Mouse (Mus musculus) midbrain, embryonic 14.5 days (tissue): Measurements from ENCODE around the gene Pax1. TPM values are rescaled to one million over a fixed set of nuclear protein-coding genes. Genes with fewer than 3 reads are reported as not detected.

Source experiments
- ATAC-seq: fragments of 200-750 bp; cut with Nextera tagmentation; 2 replicates; pipeline ENCODE4 v1.8.0; 2017; ENCODE audit warnings: moderate number of reproducible peaks, moderate library complexity; ENCODE audit not compliant: low FRiP score, low TSS enrichment
- DNase-seq: peaks from one replicate; pipeline ENCODE4 v3.0.0-alpha.2; 2015
- H3K27ac ChIP-seq: fragments of 300-500 bp; sonication (generic); replicated peaks from 2 replicates; pipeline ENCODE4 v1.5.1; 2014; ENCODE audit warnings: mild to moderate bottlenecking, low read depth, low read length, moderate library complexity
- H3K27me3 ChIP-seq: fragments of 300-500 bp; sonication (generic); 2 replicates; pipeline ENCODE4 v1.6.1; 2014; ENCODE audit warnings: low read length, control low read depth, mixed read lengths; ENCODE audit not compliant: control insufficient read depth, insufficient read depth
- H3K36me3 ChIP-seq: fragments of 300-500 bp; sonication (generic); 2 replicates; pipeline ENCODE4 v1.6.1; 2014; ENCODE audit warnings: low read length, control low read depth; ENCODE audit not compliant: control insufficient read depth, insufficient read depth
- H3K4me1 ChIP-seq: fragments of 300-500 bp; sonication (generic); 2 replicates; pipeline ENCODE4 v1.6.1; 2014; ENCODE audit warnings: mild to moderate bottlenecking, antibody characterized with exemption, low read length, control low read depth; ENCODE audit not compliant: control insufficient read depth, insufficient read depth
- H3K4me2 ChIP-seq: fragments of 300-500 bp; sonication (generic); 2 replicates; pipeline ENCODE4 v1.6.1; 2014; ENCODE audit warnings: mild to moderate bottlenecking, low read length, moderate library complexity
- H3K4me3 ChIP-seq: fragments of 300-500 bp; sonication (generic); replicated peaks from 2 replicates; pipeline ENCODE4 v1.5.1; 2014; ENCODE audit warnings: low read depth, low read length
- H3K9ac ChIP-seq: fragments of 300-500 bp; sonication (generic); replicated peaks from 2 replicates; pipeline ENCODE4 v1.6.1; 2014; ENCODE audit warnings: mild to moderate bottlenecking, low read length, moderate library complexity
- H3K9me3 ChIP-seq: fragments of 300-500 bp; sonication (generic); 2 replicates; pipeline ENCODE4 v1.6.1; 2016; ENCODE audit warnings: low read length, control low read depth, mixed read lengths; ENCODE audit not compliant: control insufficient read depth
- WGBS: fragments of 180-500 bp; shearing (Covaris S2); extraction: QIAGEN DNeasy Blood & Tissue Kit; methylation state at CpG from one replicate; pipeline ENCODE4 v1.1.7; 2014; 5-methylcytosine and 5-hydroxymethylcytosine counted together
- polyA plus RNA-seq: library from polyadenylated mRNA; unstranded; fragments of >200 nt; fragmentation: Nextera tagmentation; extraction: Ambion mirVana; gene quantifications from 2 replicates; pipeline ENCODE4 v1.2.1, GENCODE M21; 2014

Gene Pax1
- polyA plus RNA-seq = not detected in 2 replicates

- DNase-seq = peak; percentile 41
- H3K9me3 ChIP-seq = no peaks in the 10 kb centered on the region
- ATAC-seq = no peak
- H3K27ac ChIP-seq = no peak within 1 kb of the TSS
- WGBS = under 1% methylated on average over 18 of the region's 18 CpGs
- peaks cover 98% of the 10 kb centered on the region for H3K27me3 ChIP-seq
- no peak within 1 kb of the TSS for H3K9ac ChIP-seq
- H3K36me3 ChIP-seq = no peaks in the 10 kb centered on the region
- no peak within 1 kb of the TSS for H3K4me2 ChIP-seq
- no peak within 1 kb of the TSS for H3K4me3 ChIP-seq
- H3K4me1 ChIP-seq = 0 out of 2 replicates have a peak, but pooled peaks cover 5% of the 10 kb centered on the region
These were observed at the start of gene Pax1 for GRCm38 (mm10) chr2:147361581-147361980. TSS of gene Pax1 (plus strand) at chr2:147361925.

GRCm38 (mm10) chr2:147321036-147321435 lies 40.7 kb upstream of the Pax1 start:
- H3K36me3 ChIP-seq = no peaks in the 10 kb centered on the region
- H3K27ac ChIP-seq = no peak overlapping the region
- H3K27me3 ChIP-seq = peaks cover 10% of the 10 kb centered on the region; the same call in 1 of the 2 replicates
- DNase-seq (peak; percentile 78), ATAC-seq (no peak)
- no peaks in the 10 kb centered on the region for H3K9me3 ChIP-seq
- WGBS = 15% methylated on average over 9 of the region's 9 CpGs
- H3K9ac ChIP-seq = no peak overlapping the region
- H3K4me1 ChIP-seq = no peaks in the 10 kb centered on the region
- H3K4me2 ChIP-seq = no peak overlapping the region
- no peak overlapping the region for H3K4me3 ChIP-seq

GRCm38 (mm10) chr2:147325178-147325577 lies 36.5 kb upstream of the Pax1 start:
- H3K4me1 ChIP-seq = no peaks in the 10 kb centered on the region
- H3K9ac ChIP-seq = no peak overlapping the region
- no peak overlapping the region for H3K4me2 ChIP-seq
- no peak overlapping the region for H3K27ac ChIP-seq
- no peaks in the 10 kb centered on the region for H3K36me3 ChIP-seq
- WGBS = 70% methylated on average over 2 of the region's 2 CpGs
- no peaks in the 10 kb centered on the region for H3K9me3 ChIP-seq
- ATAC-seq (no peak), DNase-seq (no peak)
- H3K27me3 ChIP-seq = peaks cover 10% of the 10 kb centered on the region; the same call in 1 of the 2 replicates
- no peak overlapping the region for H3K4me3 ChIP-seq

GRCm38 (mm10) chr2:147332731-147333130 lies 29.0 kb upstream of the Pax1 start:
- Histone ChIP-seq H3K9ac (no peak overlapping the region), H3K4me3 (no peak overlapping the region), H3K27me3 (no peaks in the 10 kb centered on the region), H3K4me2 (no peak overlapping the region), H3K9me3 (no peaks in the 10 kb centered on the region), H3K36me3 (no peaks in the 10 kb centered on the region), H3K4me1 (no peaks in the 10 kb centered on the region), H3K27ac (no peak overlapping the region)
- DNase-seq = no peak
- WGBS = 87% methylated on average over 2 of the region's 2 CpGs
- ATAC-seq = no peak

- no peak overlapping the region for H3K4me3 ChIP-seq
- ATAC-seq = no peak
- H3K9me3 ChIP-seq = no peaks in the 10 kb centered on the region
- no peak overlapping the region for H3K27ac ChIP-seq
- no peaks in the 10 kb centered on the region for H3K36me3 ChIP-seq
- no peak for DNase-seq
- no peaks in the 10 kb centered on the region for H3K4me1 ChIP-seq
- H3K9ac ChIP-seq = no peak overlapping the region
- H3K27me3 ChIP-seq = no peaks in the 10 kb centered on the region
- WGBS = 76% methylated on average over 15 of the region's 15 CpGs
- H3K4me2 ChIP-seq = no peak overlapping the region
These were observed 23.0 kb upstream of the Pax1 start for GRCm38 (mm10) chr2:147338729-147339128.

GRCm38 (mm10) chr2:147339796-147340195 lies 21.9 kb upstream of the Pax1 start:
- no peaks in the 10 kb centered on the region for H3K9me3 ChIP-seq
- no peaks in the 10 kb centered on the region for H3K36me3 ChIP-seq
- 55% methylated on average over 4 of the region's 4 CpGs for WGBS
- no peaks in the 10 kb centered on the region for H3K27me3 ChIP-seq
- ATAC-seq = no peak
- no peak overlapping the region for H3K9ac ChIP-seq
- H3K4me1 ChIP-seq = no peaks in the 10 kb centered on the region
- H3K4me3 ChIP-seq = no peak overlapping the region
- H3K4me2 ChIP-seq = no peak overlapping the region
- peak; percentile 26 for DNase-seq
- H3K27ac ChIP-seq = no peak overlapping the region

GRCm38 (mm10) chr2:147342198-147342597 lies 19.5 kb upstream of the Pax1 start:
- Histone ChIP-seq H3K4me1 (no peaks in the 10 kb centered on the region), H3K9ac (no peak overlapping the region), H3K36me3 (no peaks in the 10 kb centered on the region), H3K4me2 (no peak overlapping the region), H3K4me3 (no peak overlapping the region), H3K27ac (no peak overlapping the region), H3K27me3 (no peaks in the 10 kb centered on the region), H3K9me3 (no peaks in the 10 kb centered on the region)
- WGBS = 13% methylated on average over 2 of the region's 2 CpGs
- ATAC-seq = no peak
- no peak for DNase-seq

- Histone ChIP-seq H3K4me2 (no peak overlapping the region), H3K27me3 (peaks cover 98% of the 10 kb centered on the region), H3K4me1 (no peaks in the 10 kb centered on the region), H3K4me3 (no peak overlapping the region), H3K27ac (no peak overlapping the region), H3K36me3 (no peaks in the 10 kb centered on the region), H3K9me3 (no peaks in the 10 kb centered on the region), H3K9ac (no peak overlapping the region)
- WGBS = 1% methylated on average over 4 of the region's 4 CpGs
- ATAC-seq (no peak), DNase-seq (no peak)
These were observed 2.0 kb upstream of the Pax1 start for GRCm38 (mm10) chr2:147359716-147360115.

GRCm38 (mm10) chr2:147360401-147360800 lies 1.3 kb upstream of the Pax1 start:
- ATAC-seq = no peak
- WGBS = 2% methylated on average over 7 of the region's 7 CpGs
- Histone ChIP-seq H3K9me3 (no peaks in the 10 kb centered on the region), H3K27ac (no peak overlapping the region), H3K9ac (no peak overlapping the region), H3K36me3 (no peaks in the 10 kb centered on the region), H3K4me1 (0 out of 2 replicates have a peak, but pooled peaks cover 4% of the 10 kb centered on the region), H3K4me2 (no peak overlapping the region), H3K4me3 (no peak overlapping the region), H3K27me3 (peaks cover 98% of the 10 kb centered on the region)
- DNase-seq = no peak
